In genomic region chr5:13320138-13320537, GRCm38 (mm10) we compare ENCODE assay signal across 25 mouse cellular contexts.
"Had no signal": no experiment of that assay in that cellular context is flagged by ENCODE, and none has a peak within 500 bp of the region (broad histone marks: within the 10 kb centered on the region; RNA-seq: fewer than 3 reads in every experiment).

No protein-coding gene starts in this region.

- H3K9me3 ChIP-seq: heart, embryonic 10.5 days; heart, embryonic 12.5 days; hindbrain, embryonic 10.5 days; intestine, embryonic 15.5 days; limb, embryonic 10.5 days; limb, embryonic 12.5 days; liver, embryonic 13.5 days; liver, embryonic 15.5 days had no signal

- H3K4me3 ChIP-seq: gastrocnemius, adult 2 months; heart, embryonic 10.5 days; heart, embryonic 12.5 days; hindbrain, embryonic 10.5 days; intestine, embryonic 15.5 days; left cerebral cortex, adult 2 months; limb, embryonic 10.5 days; limb, embryonic 12.5 days; liver, embryonic 13.5 days; liver, embryonic 15.5 days had no signal

- H3K9ac ChIP-seq: heart, embryonic 12.5 days; hindbrain, embryonic 14.5 days; intestine, embryonic 15.5 days; limb, embryonic 12.5 days; liver, embryonic 13.5 days; liver, embryonic 15.5 days had no signal

- DNase-seq: gastrocnemius, adult 2 months; gastrocnemius, postnatal 10 days; gastrocnemius, postnatal 25 days; heart, adult 18-20 months; heart, postnatal 10 days; heart, postnatal 4 days; kidney, adult 18-20 months; kidney, adult 8-10 months; kidney, postnatal 10 days; kidney, postnatal 25 days; liver; liver, embryonic 13.5 days had no signal

- H3K4me2 ChIP-seq: heart, embryonic 12.5 days; hindbrain, embryonic 14.5 days; intestine, embryonic 15.5 days; limb, embryonic 12.5 days; liver, embryonic 11.5 days; liver, embryonic 13.5 days; liver, embryonic 15.5 days had no signal

- H3K27ac ChIP-seq: gastrocnemius, adult 2 months; heart, embryonic 10.5 days; hindbrain, embryonic 10.5 days; hindbrain, embryonic 14.5 days; intestine, embryonic 15.5 days; left cerebral cortex, adult 2 months; limb, embryonic 10.5 days; limb, embryonic 12.5 days; liver, embryonic 13.5 days; liver, embryonic 15.5 days had no signal

- H3K4me1 ChIP-seq: heart, embryonic 10.5 days; heart, embryonic 12.5 days; intestine, embryonic 15.5 days; liver, embryonic 13.5 days; liver, embryonic 15.5 days had no signal

- H3K36me3 ChIP-seq: heart, embryonic 10.5 days; heart, embryonic 12.5 days; hindbrain, embryonic 10.5 days; intestine, embryonic 15.5 days; limb, embryonic 10.5 days; limb, embryonic 12.5 days; liver, embryonic 13.5 days; liver, embryonic 15.5 days had no signal

- H3K27me3 ChIP-seq: heart, embryonic 12.5 days; intestine, embryonic 15.5 days; limb, embryonic 12.5 days; liver, embryonic 13.5 days; liver, embryonic 15.5 days had no signal

- ATAC-seq: hindbrain, embryonic 16.5 days; inflammation-experienced regulatory T-cells, adult 6 months; intestine, embryonic 15.5 days; intestine, postnatal 0 days had no signal
